Mouse (Mus musculus): ENCODE results near the gene Ncor2. TPM values are rescaled to one million over a fixed set of nuclear protein-coding genes. Genes with fewer than 3 reads are reported as not detected.
"Not testable (repeated sequence)": the region's sequence is repeated elsewhere in the genome, so short reads cannot be mapped to it uniquely, and the experiment has no call there.

The Ncor2 gene
- polyA plus RNA-seq, 1 experiment from 2014 or later, result 22.6 TPM

GRCm38 (mm10) chr5:125204910-125205309, 25.9 kb upstream of the Ncor2 start:
- H3K27ac ChIP-seq; H3K36me3 ChIP-seq; ATAC-seq; H3K4me3 ChIP-seq (replicated peaks); H3K27me3 ChIP-seq; H3K4me2 ChIP-seq (replicated peaks); H3K9ac ChIP-seq (replicated peaks); H3K9me3 ChIP-seq: not testable (repeated sequence)
- H3K4me1 ChIP-seq (replicated peaks), result peaks cover 24% of the 10 kb centered on the region
- WGBS, result 89% methylated on average over 3 of the region's 3 CpGs

- H3K9me3 ChIP-seq, result no peaks in the 10 kb centered on the region
- no peak overlapping the region for H3K4me2 ChIP-seq (replicated peaks)
- H3K4me3 ChIP-seq (replicated peaks), result no peak overlapping the region
- 86% methylated on average over 11 of the region's 11 CpGs for WGBS
- no peaks in the 10 kb centered on the region for H3K36me3 ChIP-seq
- no peak for ATAC-seq
- H3K27ac ChIP-seq, result peak overlapping the region; percentile 74; the same call in 1 of the 2 replicates
- H3K9ac ChIP-seq (replicated peaks), result no peak overlapping the region
- H3K27me3 ChIP-seq, result no peaks in the 10 kb centered on the region
- peaks cover 24% of the 10 kb centered on the region for H3K4me1 ChIP-seq (replicated peaks)
Measured at GRCm38 (mm10) chr5:125204199-125204815, 25.3 kb upstream of the Ncor2 start.

GRCm38 (mm10) chr5:125203759-125204158, 24.7 kb upstream of the Ncor2 start:
- Histone ChIP-seq H3K27ac (peak overlapping the region; percentile 74), H3K9me3 (no peaks in the 10 kb centered on the region), H3K4me1 (replicated peaks) (peaks cover 24% of the 10 kb centered on the region), H3K36me3 (no peaks in the 10 kb centered on the region), H3K9ac (replicated peaks) (no peak overlapping the region), H3K4me2 (replicated peaks) (no peak overlapping the region), H3K4me3 (replicated peaks) (no peak overlapping the region), H3K27me3 (no peaks in the 10 kb centered on the region)
- 51% methylated on average over 11 of the region's 11 CpGs for WGBS
- no peak for ATAC-seq

GRCm38 (mm10) chr5:125203099-125203498, 24.1 kb upstream of the Ncor2 start:
- peaks cover 24% of the 10 kb centered on the region for H3K4me1 ChIP-seq (replicated peaks)
- H3K4me3 ChIP-seq (replicated peaks), result no peak overlapping the region
- no peaks in the 10 kb centered on the region for H3K36me3 ChIP-seq
- peak overlapping the region; percentile 21; the same call in 1 of the 2 replicates for H3K9ac ChIP-seq (replicated peaks)
- peak; percentile 88 for ATAC-seq
- whole genome bisulfite sequencing, result 3% methylated on average over 7 of the region's 7 CpGs
- H3K4me2 ChIP-seq (replicated peaks), result peak overlapping the region; percentile 17; the same call in 1 of the 2 replicates
- no peaks in the 10 kb centered on the region for H3K9me3 ChIP-seq
- no peaks in the 10 kb centered on the region for H3K27me3 ChIP-seq
- peak overlapping the region; percentile 74 for H3K27ac ChIP-seq

GRCm38 (mm10) chr5:125202100-125202499, 23.1 kb upstream of the Ncor2 start:
- Histone ChIP-seq H3K9ac (replicated peaks) (no peak overlapping the region), H3K36me3 (no peaks in the 10 kb centered on the region), H3K4me2 (replicated peaks) (no peak overlapping the region), H3K27me3 (no peaks in the 10 kb centered on the region), H3K4me1 (replicated peaks) (peaks cover 19% of the 10 kb centered on the region), H3K4me3 (replicated peaks) (no peak overlapping the region), H3K27ac (peak overlapping the region; percentile 74; the same call in 1 of the 2 replicates), H3K9me3 (no peaks in the 10 kb centered on the region)
- 88% methylated on average over 5 of the region's 5 CpGs for WGBS
- ATAC-seq, result no peak

GRCm38 (mm10) chr5:125199086-125199485, 20.1 kb upstream of the Ncor2 start:
- H3K9me3 ChIP-seq, result no peaks in the 10 kb centered on the region
- H3K4me2 ChIP-seq (replicated peaks), result no peak overlapping the region
- no peak for ATAC-seq
- no peak overlapping the region for H3K27ac ChIP-seq
- H3K4me1 ChIP-seq (replicated peaks), result peaks cover 18% of the 10 kb centered on the region
- WGBS, result 95% methylated on average over 6 of the region's 6 CpGs
- H3K9ac ChIP-seq (replicated peaks), result no peak overlapping the region
- no peaks in the 10 kb centered on the region for H3K36me3 ChIP-seq
- no peaks in the 10 kb centered on the region for H3K27me3 ChIP-seq
- H3K4me3 ChIP-seq (replicated peaks), result no peak overlapping the region

GRCm38 (mm10) chr5:125197325-125197724, 18.3 kb upstream of the Ncor2 start:
- H3K27ac ChIP-seq; H3K9ac ChIP-seq (replicated peaks); ATAC-seq; H3K4me3 ChIP-seq (replicated peaks); H3K27me3 ChIP-seq; H3K36me3 ChIP-seq; H3K4me1 ChIP-seq (replicated peaks); H3K9me3 ChIP-seq; H3K4me2 ChIP-seq (replicated peaks): not testable (repeated sequence)
- 83% methylated on average over 2 of the region's 2 CpGs for WGBS

- no peak overlapping the region for H3K27ac ChIP-seq
- no peaks in the 10 kb centered on the region for H3K9me3 ChIP-seq
- ATAC-seq, result no peak
- H3K4me2 ChIP-seq (replicated peaks), result no peak overlapping the region
- H3K9ac ChIP-seq (replicated peaks), result no peak overlapping the region
- no peaks in the 10 kb centered on the region for H3K27me3 ChIP-seq
- H3K36me3 ChIP-seq, result no peaks in the 10 kb centered on the region
- no peak overlapping the region for H3K4me3 ChIP-seq (replicated peaks)
- WGBS, result 81% methylated on average over 13 of the region's 13 CpGs
- peaks cover 9% of the 10 kb centered on the region for H3K4me1 ChIP-seq (replicated peaks)
Measured at GRCm38 (mm10) chr5:125196054-125196453, 17.0 kb upstream of the Ncor2 start.

GRCm38 (mm10) chr5:125195142-125195541, 16.1 kb upstream of the Ncor2 start:
- Histone ChIP-seq H3K9me3 (no peaks in the 10 kb centered on the region), H3K4me2 (replicated peaks) (no peak overlapping the region), H3K4me3 (replicated peaks) (no peak overlapping the region), H3K27me3 (no peaks in the 10 kb centered on the region), H3K4me1 (replicated peaks) (peaks cover 9% of the 10 kb centered on the region), H3K9ac (replicated peaks) (no peak overlapping the region), H3K36me3 (no peaks in the 10 kb centered on the region), H3K27ac (no peak overlapping the region)
- no peak for ATAC-seq
- WGBS, result 58% methylated on average over 3 of the region's 3 CpGs

- WGBS, result 68% methylated on average over 25 of the region's 25 CpGs
- H3K4me1 ChIP-seq (replicated peaks), result peaks cover 14% of the 10 kb centered on the region
- no peak overlapping the region for H3K27ac ChIP-seq
- no peaks in the 10 kb centered on the region for H3K9me3 ChIP-seq
- H3K9ac ChIP-seq (replicated peaks), result no peak overlapping the region
- no peak overlapping the region for H3K4me3 ChIP-seq (replicated peaks)
- no peaks in the 10 kb centered on the region for H3K36me3 ChIP-seq
- ATAC-seq, result no peak
- no peaks in the 10 kb centered on the region for H3K27me3 ChIP-seq
- no peak overlapping the region for H3K4me2 ChIP-seq (replicated peaks)
Measured at GRCm38 (mm10) chr5:125193478-125194439, 14.7 kb upstream of the Ncor2 start.

- 39% methylated on average over 9 of the region's 9 CpGs for WGBS
- H3K4me1 ChIP-seq (replicated peaks), result peaks cover 16% of the 10 kb centered on the region
- H3K27me3 ChIP-seq, result no peaks in the 10 kb centered on the region
- H3K36me3 ChIP-seq, result no peaks in the 10 kb centered on the region
- no peak for ATAC-seq
- H3K27ac ChIP-seq, result no peak overlapping the region
- no peak overlapping the region for H3K9ac ChIP-seq (replicated peaks)
- H3K4me2 ChIP-seq (replicated peaks), result no peak overlapping the region
- no peaks in the 10 kb centered on the region for H3K9me3 ChIP-seq
- H3K4me3 ChIP-seq (replicated peaks), result no peak overlapping the region
Measured at GRCm38 (mm10) chr5:125191608-125192007, 12.6 kb upstream of the Ncor2 start.

GRCm38 (mm10) chr5:125190105-125190813, 11.2 kb upstream of the Ncor2 start:
- Histone ChIP-seq H3K4me1 (replicated peaks) (peaks cover 16% of the 10 kb centered on the region), H3K9ac (replicated peaks) (no peak overlapping the region), H3K4me2 (replicated peaks) (no peak overlapping the region), H3K4me3 (replicated peaks) (no peak overlapping the region), H3K27ac (no peak overlapping the region), H3K36me3 (no peaks in the 10 kb centered on the region), H3K9me3 (no peaks in the 10 kb centered on the region), H3K27me3 (peaks cover 8% of the 10 kb centered on the region)
- WGBS, result 86% methylated on average over 7 of the region's 7 CpGs
- ATAC-seq, result 0 out of 2 replicates have a peak, but pooled peaks have one; percentile 17
